Mouse (Mus musculus): Measurements from ENCODE around the gene Gcnt7. TPM values are rescaled to one million over a fixed set of nuclear protein-coding genes. Genes with fewer than 3 reads are reported as not detected.
A peak's percentile ranks its signal among the peaks of the same experiment; 100 is the strongest.

Gene Gcnt7
- polyA plus RNA-seq, 1 experiment from 2014 or later = 0.78 TPM

- H3K4me2 ChIP-seq = no peak overlapping the region
- peaks cover 28% of the 10 kb centered on the region for H3K27me3 ChIP-seq (replicated peaks)
- H3K4me3 ChIP-seq = no peak overlapping the region
- no peaks in the 10 kb centered on the region for H3K36me3 ChIP-seq
- H3K4me1 ChIP-seq = 0 out of 2 replicates have a peak, but pooled peaks cover 8% of the 10 kb centered on the region
- peak overlapping the region; percentile 50 for H3K27ac ChIP-seq (replicated peaks)
- no peak for ATAC-seq (ENCODE audit: extremely low read depth, insufficient number of reproducible peaks, low FRiP score, low TSS enrichment)
- no peak overlapping the region for H3K9ac ChIP-seq
- H3K9me3 ChIP-seq = no peaks in the 10 kb centered on the region
- 59% methylated on average over 13 of the region's 13 CpGs for WGBS
These were observed 57.1 kb downstream of the Gcnt7 start for GRCm38 (mm10) chr2:172401116-172401825.

Other genes with a start within 250 kb of the Gcnt7 start
- not detected in 2 replicates for gene Mc3r, start 210.1 kb downstream of the Gcnt7 start, polyA plus RNA-seq (2015; fragmentation: Nextera tagmentation; extraction: Ambion mirVana)
- gene Fam210b, start 113.0 kb downstream of the Gcnt7 start, polyA plus RNA-seq (2015; fragmentation: Nextera tagmentation; extraction: Ambion mirVana) = 17.4 and 19.2 TPM in 2 replicates
- gene Aurka, start 88.1 kb downstream of the Gcnt7 start, polyA plus RNA-seq (2015; fragmentation: Nextera tagmentation; extraction: Ambion mirVana) = 86.6 and 98.3 TPM in 2 replicates
- 27.5 and 28.0 TPM in 2 replicates for gene Cstf1, start 87.9 kb downstream of the Gcnt7 start, polyA plus RNA-seq (2015; fragmentation: Nextera tagmentation; extraction: Ambion mirVana)
- 0.20 and 0.45 TPM in 2 replicates for gene Cass4, start 64.8 kb downstream of the Gcnt7 start, polyA plus RNA-seq (2015; fragmentation: Nextera tagmentation; extraction: Ambion mirVana)
- 49.9 and 50.6 TPM in 2 replicates for gene Rtf2, start 18.0 kb downstream of the Gcnt7 start, polyA plus RNA-seq (2015; fragmentation: Nextera tagmentation; extraction: Ambion mirVana)
- 0.21 and 0.29 TPM in 2 replicates for gene Fam209, start 13.9 kb upstream of the Gcnt7 start, polyA plus RNA-seq (2015; fragmentation: Nextera tagmentation; extraction: Ambion mirVana)
- gene Tfap2c, start 91.0 kb upstream of the Gcnt7 start, polyA plus RNA-seq (2015; fragmentation: Nextera tagmentation; extraction: Ambion mirVana) = 0.05 and 0.09 TPM in 2 replicates